Mouse (Mus musculus) heart, embryonic 11.5 days (tissue): Measurements from ENCODE around the gene Mrpl30. TPM values are rescaled to one million over a fixed set of nuclear protein-coding genes. Genes with fewer than 3 reads are reported as not detected.

Experiments
- ATAC-seq: fragments of 200-750 bp; cut with Nextera tagmentation; replicated peaks from 2 replicates; pipeline ENCODE4 v1.8.0; 2017; ENCODE audit warnings: moderate library complexity; ENCODE audit not compliant: insufficient number of reproducible peaks, low FRiP score, low TSS enrichment
- H3K27ac ChIP-seq: fragments of 300-500 bp; sonication (generic); 2 replicates; pipeline ENCODE4 v1.5.1; 2014; ENCODE audit warnings: mild to moderate bottlenecking, low read depth, low read length
- H3K27me3 ChIP-seq: fragments of 300-500 bp; sonication (generic); 2 replicates; pipeline ENCODE4 v1.6.1; 2014; ENCODE audit warnings: mild to moderate bottlenecking, low read length, mixed read lengths; ENCODE audit not compliant: control insufficient read depth, insufficient read depth
- H3K36me3 ChIP-seq: fragments of 300-500 bp; sonication (generic); 2 replicates; pipeline ENCODE4 v1.6.1; 2014; ENCODE audit warnings: mild to moderate bottlenecking, low read length, moderate library complexity, mixed read lengths; ENCODE audit not compliant: control insufficient read depth, insufficient read depth
- H3K4me1 ChIP-seq: fragments of 300-500 bp; sonication (generic); 2 replicates; pipeline ENCODE4 v1.6.1; 2014; ENCODE audit warnings: low read length; ENCODE audit not compliant: control insufficient read depth, insufficient read depth
- H3K4me2 ChIP-seq: fragments of 300-500 bp; sonication (generic); 2 replicates; pipeline ENCODE4 v1.6.1; 2014; ENCODE audit warnings: mild to moderate bottlenecking, moderate library complexity
- H3K4me3 ChIP-seq: fragments of 300-500 bp; sonication (generic); 2 replicates; pipeline ENCODE4 v1.5.1; 2014; ENCODE audit warnings: low read depth, low read length
- H3K9ac ChIP-seq: fragments of 300-500 bp; sonication (generic); 2 replicates; pipeline ENCODE4 v1.6.1; 2014; ENCODE audit warnings: mild to moderate bottlenecking, low read depth, low read length, moderate library complexity
- H3K9me3 ChIP-seq: fragments of 300-500 bp; sonication (generic); replicated peaks from 2 replicates; pipeline ENCODE4 v1.6.1; 2016; ENCODE audit warnings: low read length; ENCODE audit not compliant: control insufficient read depth
- WGBS: fragments of 180-500 bp; shearing (Covaris S2); extraction: QIAGEN DNeasy Blood & Tissue Kit; methylation state at CpG from one replicate; pipeline ENCODE4 v1.1.7; 2014; ENCODE audit not compliant: insufficient replicate concordance; 5-methylcytosine and 5-hydroxymethylcytosine counted together
- polyA plus RNA-seq: library from polyadenylated mRNA; unstranded; fragments of >200 nt; fragmentation: Nextera tagmentation; extraction: Ambion mirVana; gene quantifications from 2 replicates; pipeline ENCODE4 v1.2.1, GENCODE M21; 2014

The Mrpl30 gene
- polyA plus RNA-seq, 1 experiment from 2014 or later: 280 TPM

GRCm38 (mm10) chr1:37884451-37884850 is 5.8 kb upstream of the Mrpl30 start:
- H3K27me3 ChIP-seq: no peaks in the 10 kb centered on the region
- no peak overlapping the region for H3K27ac ChIP-seq
- 64% methylated on average over 4 of the region's 4 CpGs for WGBS
- H3K4me1 ChIP-seq: peaks cover 3% of the 10 kb centered on the region; the same call in 1 of the 2 replicates
- no peak overlapping the region for H3K4me3 ChIP-seq
- H3K9ac ChIP-seq: no peak overlapping the region
- H3K36me3 ChIP-seq: peaks cover 10% of the 10 kb centered on the region
- no peak overlapping the region for H3K4me2 ChIP-seq
- no peak for ATAC-seq
- H3K9me3 ChIP-seq: no peaks in the 10 kb centered on the region

- 79% methylated on average over 7 of the region's 7 CpGs for WGBS
- peak overlapping the region; percentile 81 for H3K4me2 ChIP-seq
- H3K27ac ChIP-seq: no peak overlapping the region
- peak overlapping the region; percentile 79 for H3K4me3 ChIP-seq
- no peaks in the 10 kb centered on the region for H3K27me3 ChIP-seq
- H3K4me1 ChIP-seq: peaks cover 11% of the 10 kb centered on the region
- no peaks in the 10 kb centered on the region; the same call in 1 of the 2 replicates for H3K36me3 ChIP-seq
- H3K9me3 ChIP-seq: no peaks in the 10 kb centered on the region
- no peak for ATAC-seq
- no peak overlapping the region; the same call in 1 of the 2 replicates for H3K9ac ChIP-seq
Measured at GRCm38 (mm10) chr1:37889206-37889605, 1.1 kb upstream of the Mrpl30 start.

- peaks cover 11% of the 10 kb centered on the region for H3K4me1 ChIP-seq
- H3K4me2 ChIP-seq: peak overlapping the region; percentile 81
- no peak overlapping the region for H3K27ac ChIP-seq
- H3K4me3 ChIP-seq: peak overlapping the region; percentile 79
- H3K9ac ChIP-seq: no peak overlapping the region
- no peaks in the 10 kb centered on the region; the same call in 1 of the 2 replicates for H3K36me3 ChIP-seq
- no peaks in the 10 kb centered on the region for H3K9me3 ChIP-seq
- H3K27me3 ChIP-seq: no peaks in the 10 kb centered on the region
- ATAC-seq: no peak
- WGBS: 64% methylated on average over 3 of the region's 3 CpGs
Measured at GRCm38 (mm10) chr1:37891400-37891799, 1.1 kb downstream of the Mrpl30 start.

GRCm38 (mm10) chr1:37894606-37895005 is 4.3 kb downstream of the Mrpl30 start:
- Histone ChIP-seq H3K27ac (no peak overlapping the region), H3K36me3 (peaks cover 13% of the 10 kb centered on the region), H3K4me3 (no peak overlapping the region), H3K27me3 (no peaks in the 10 kb centered on the region), H3K9ac (no peak overlapping the region), H3K4me2 (no peak overlapping the region), H3K9me3 (no peaks in the 10 kb centered on the region), H3K4me1 (peaks cover 8% of the 10 kb centered on the region)
- no peak for ATAC-seq

GRCm38 (mm10) chr1:37899816-37900215 is 9.5 kb downstream of the Mrpl30 start:
- Histone ChIP-seq H3K9me3 (no peaks in the 10 kb centered on the region), H3K27ac (no peak overlapping the region), H3K9ac (no peak overlapping the region), H3K4me2 (no peak overlapping the region), H3K27me3 (no peaks in the 10 kb centered on the region), H3K4me3 (no peak overlapping the region), H3K36me3 (peaks cover 13% of the 10 kb centered on the region), H3K4me1 (0 out of 2 replicates have a peak, but pooled peaks cover 2% of the 10 kb centered on the region)
- WGBS: 77% methylated on average over 4 of the region's 4 CpGs
- no peak for ATAC-seq

- WGBS: 39% methylated on average over 6 of the region's 6 CpGs
- H3K27me3 ChIP-seq: no peaks in the 10 kb centered on the region
- 0 out of 2 replicates have a peak, but pooled peaks cover 2% of the 10 kb centered on the region for H3K4me1 ChIP-seq
- ATAC-seq: no peak
- no peaks in the 10 kb centered on the region for H3K9me3 ChIP-seq
- no peak overlapping the region for H3K9ac ChIP-seq
- peaks cover 13% of the 10 kb centered on the region for H3K36me3 ChIP-seq
- no peak overlapping the region for H3K4me3 ChIP-seq
- H3K4me2 ChIP-seq: peak overlapping the region; percentile 8
- no peak overlapping the region for H3K27ac ChIP-seq
Measured at GRCm38 (mm10) chr1:37900288-37900687, 10.0 kb downstream of the Mrpl30 start.

- Histone ChIP-seq H3K4me3 (no peak overlapping the region), H3K9ac (no peak overlapping the region), H3K27me3 (no peaks in the 10 kb centered on the region), H3K27ac (no peak overlapping the region), H3K4me2 (no peak overlapping the region), H3K36me3 (peaks cover 7% of the 10 kb centered on the region; the same call in 1 of the 2 replicates), H3K9me3 (no peaks in the 10 kb centered on the region), H3K4me1 (0 out of 2 replicates have a peak, but pooled peaks cover 2% of the 10 kb centered on the region)
- no peak for ATAC-seq
- WGBS: 27% methylated on average over 6 of the region's 6 CpGs
Measured at GRCm38 (mm10) chr1:37903178-37903577, 12.9 kb downstream of the Mrpl30 start.

GRCm38 (mm10) chr1:37912751-37913150 is 22.5 kb downstream of the Mrpl30 start:
- WGBS: 79% methylated on average over 2 of the region's 2 CpGs
- Histone ChIP-seq H3K27me3 (no peaks in the 10 kb centered on the region), H3K4me2 (no peak overlapping the region), H3K36me3 (no peaks in the 10 kb centered on the region), H3K9me3 (no peaks in the 10 kb centered on the region), H3K9ac (no peak overlapping the region), H3K4me1 (no peaks in the 10 kb centered on the region; the same call in 1 of the 2 replicates), H3K27ac (no peak overlapping the region), H3K4me3 (no peak overlapping the region)
- ATAC-seq: no peak

- 73% methylated on average over 5 of the region's 5 CpGs for WGBS
- H3K4me2 ChIP-seq: no peak within 1 kb of the TSS
- H3K27me3 ChIP-seq: no peaks in the 10 kb centered on the region
- no peak within 1 kb of the TSS for H3K9ac ChIP-seq
- H3K9me3 ChIP-seq: no peaks in the 10 kb centered on the region
- no peak within 1 kb of the TSS for H3K27ac ChIP-seq
- no peak within 1 kb of the TSS for H3K4me3 ChIP-seq
- ATAC-seq: no peak
- no peaks in the 10 kb centered on the region; the same call in 1 of the 2 replicates for H3K4me1 ChIP-seq
- no peaks in the 10 kb centered on the region for H3K36me3 ChIP-seq
Measured at GRCm38 (mm10) chr1:37916393-37916792, 26.1 kb downstream of the Mrpl30 start, which contains the start of gene Lyg2. Lyg2 (minus strand) TSS chr1:37916493.
